Mouse (Mus musculus) embryo, embryonic 9.5 days (tissue): Measurements from ENCODE around the gene Dync1li1.
A peak's percentile ranks its signal among the peaks of the same experiment; 100 is the strongest.

Experiments
- DNase-seq: peaks from one replicate; pipeline ENCODE4 v3.0.0-alpha.2; 2017; ENCODE audit errors: extremely low spot score

Gene Dync1li1

DNA sequence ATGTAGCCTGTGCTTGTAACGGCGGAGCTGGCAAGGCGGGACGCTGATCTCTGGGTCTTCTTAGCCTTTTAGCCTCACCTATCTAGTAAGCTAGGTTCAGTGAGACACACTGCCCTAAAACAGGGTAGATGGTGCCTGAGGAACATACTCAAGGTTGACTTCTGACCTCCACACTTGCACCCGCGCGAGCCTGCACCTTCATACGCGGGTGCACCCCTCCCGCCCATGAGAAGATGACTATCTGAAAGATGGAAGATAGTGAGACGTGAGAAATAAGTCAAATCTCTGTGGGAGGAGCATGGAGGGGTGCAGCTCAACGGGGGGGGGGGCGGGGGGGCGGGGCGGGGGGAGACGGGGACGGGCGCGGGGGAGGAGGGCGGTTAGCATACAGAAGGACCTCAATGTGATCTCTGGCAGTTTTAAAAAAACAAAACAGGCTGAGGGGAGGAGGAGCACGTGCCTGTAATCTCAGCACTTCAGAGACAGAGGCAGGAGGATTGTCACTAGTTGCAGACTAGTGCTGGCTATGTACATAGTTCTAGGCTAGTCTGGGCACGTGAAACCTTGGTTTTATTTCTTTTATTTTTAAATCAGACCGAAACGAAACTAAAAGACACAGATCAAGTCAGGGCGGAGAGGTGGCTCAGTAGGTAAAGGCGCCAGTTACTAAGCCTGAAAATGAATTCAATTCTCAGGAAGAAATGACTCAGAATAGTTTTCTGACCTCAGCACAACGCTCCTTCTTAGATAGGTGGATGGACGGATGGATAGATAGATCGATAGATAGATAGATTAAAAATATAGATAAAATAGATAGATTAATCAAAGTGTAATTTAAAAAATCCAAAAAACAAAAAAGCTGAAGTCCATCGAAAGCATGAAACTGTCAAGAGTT is 41.6 kb downstream of the Dync1li1 start:
- DNase-seq: peak; percentile 13

DNA sequence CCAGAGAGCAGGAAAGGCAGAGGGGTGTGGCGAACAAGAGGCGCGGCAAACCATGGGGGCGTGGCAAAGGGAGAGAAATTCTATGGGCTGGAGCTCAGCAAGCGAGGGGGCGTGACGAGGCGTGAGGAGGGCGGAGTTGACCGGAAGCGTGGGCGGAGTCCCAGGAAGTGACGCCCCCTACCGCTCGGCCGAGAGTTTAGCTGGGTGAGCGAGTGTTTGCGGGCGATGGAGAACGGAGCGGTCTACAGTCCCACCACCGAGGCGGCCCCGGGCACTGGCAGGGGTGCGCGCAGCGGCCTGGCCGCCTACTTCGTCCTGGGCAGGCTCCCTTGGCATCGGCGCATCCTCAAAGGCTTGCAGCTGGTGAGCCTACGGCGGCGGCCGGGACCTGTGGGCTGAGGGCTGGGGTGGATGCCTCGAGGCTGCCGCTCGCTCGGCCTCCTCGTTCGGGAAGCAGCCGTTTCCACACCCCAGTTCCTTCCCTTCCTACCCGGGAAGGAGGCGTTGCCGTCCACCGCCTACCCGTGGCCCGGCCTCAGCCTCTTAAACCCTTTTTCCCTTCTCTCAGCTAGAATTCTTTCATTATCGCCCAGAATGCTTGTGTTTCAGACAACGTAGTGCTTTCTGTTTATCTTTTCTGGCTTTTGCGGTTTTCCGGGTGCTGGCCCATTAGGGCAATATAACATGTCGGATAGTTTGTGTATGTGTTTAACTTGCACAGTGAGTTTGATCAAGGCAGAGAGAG is 42.6 kb downstream of the Dync1li1 start, which contains the start of gene Cmtm6:
TSS of gene Cmtm6 (plus strand) at position 106 of the 745 bp plus-strand sequence.
- DNase-seq: peak; percentile 98

- DNase-seq: no peak
Observed at GRCm38 (mm10) chr9:114731871-114732682, 43.5 kb downstream of the Dync1li1 start.

GRCm38 (mm10) chr9:114733238-114733637 is 44.6 kb downstream of the Dync1li1 start:
- DNase-seq: no peak

GRCm38 (mm10) chr9:114736442-114736841 is 47.9 kb downstream of the Dync1li1 start:
- DNase-seq: no peak

DNA sequence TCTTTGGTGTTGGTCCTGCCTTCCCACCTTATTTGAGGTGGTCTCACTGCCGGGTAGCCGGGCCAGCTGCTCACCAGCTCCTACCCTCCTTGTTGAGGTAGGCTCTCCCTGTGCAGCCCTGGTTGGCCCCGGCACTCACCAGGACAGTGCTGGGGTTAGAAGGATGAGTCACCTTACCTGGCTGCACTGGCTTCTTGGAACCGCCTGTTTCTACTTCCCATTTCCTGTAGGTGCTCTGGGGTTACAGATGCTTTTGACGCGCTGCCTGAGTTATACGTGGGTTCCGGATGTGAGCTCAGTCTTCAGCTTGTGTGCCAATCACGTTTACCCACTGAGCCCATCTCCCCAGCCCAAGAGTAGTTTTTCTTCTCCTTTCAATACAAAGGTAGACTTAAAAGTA is 51.7 kb downstream of the Dync1li1 start:
- no peak for DNase-seq

DNA sequence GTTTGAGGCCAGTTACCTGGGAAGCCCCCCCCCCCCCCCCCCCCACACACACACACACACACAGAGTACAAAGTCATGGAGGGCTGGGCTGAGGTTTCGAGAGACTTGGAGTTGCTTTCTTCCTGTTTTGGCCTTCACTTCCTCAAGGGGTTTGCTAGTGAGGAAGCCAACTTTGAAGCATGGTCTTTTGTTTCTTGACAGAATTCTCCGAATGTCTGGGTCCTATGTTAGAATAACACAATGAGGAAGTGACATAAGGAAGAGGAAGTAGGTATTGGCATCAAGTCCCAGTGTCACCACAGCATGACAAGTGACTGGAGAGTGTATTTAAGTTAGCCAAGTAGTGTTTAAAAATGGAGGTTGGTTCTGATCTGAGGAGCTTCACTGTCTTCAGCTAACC is 54.1 kb downstream of the Dync1li1 start:
- no peak for DNase-seq

GRCm38 (mm10) chr9:114745163-114745562 is 56.6 kb downstream of the Dync1li1 start:
- no peak for DNase-seq

GRCm38 (mm10) chr9:114745654-114746053 is 57.1 kb downstream of the Dync1li1 start:
- DNase-seq: no peak

DNA sequence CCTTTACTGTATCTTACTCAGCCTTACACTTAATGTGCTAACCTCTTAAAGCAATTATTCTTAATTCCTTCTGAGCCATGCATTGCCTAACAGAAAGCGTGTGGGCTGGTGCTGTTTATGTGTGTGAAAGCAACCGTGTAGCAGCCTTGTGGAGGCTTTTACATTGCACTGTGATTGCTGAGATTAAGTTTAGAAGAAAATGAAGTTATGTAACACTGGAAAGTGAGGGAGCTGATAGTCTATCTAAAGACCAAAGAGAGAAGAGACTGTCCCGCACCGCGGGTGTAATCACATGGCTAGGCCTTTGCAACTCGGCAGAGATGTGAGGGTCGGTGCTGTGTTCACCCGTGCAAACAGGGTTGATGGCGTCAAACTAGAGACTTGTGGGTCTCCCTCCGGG is 58.4 kb downstream of the Dync1li1 start:
- DNase-seq: no peak

GRCm38 (mm10) chr9:114747466-114747865 is 58.9 kb downstream of the Dync1li1 start:
- DNase-seq: no peak

- DNase-seq: no peak
Observed at GRCm38 (mm10) chr9:114751582-114751981, 63.0 kb downstream of the Dync1li1 start.

GRCm38 (mm10) chr9:114752311-114752710 is 63.7 kb downstream of the Dync1li1 start:
- no peak for DNase-seq

DNA sequence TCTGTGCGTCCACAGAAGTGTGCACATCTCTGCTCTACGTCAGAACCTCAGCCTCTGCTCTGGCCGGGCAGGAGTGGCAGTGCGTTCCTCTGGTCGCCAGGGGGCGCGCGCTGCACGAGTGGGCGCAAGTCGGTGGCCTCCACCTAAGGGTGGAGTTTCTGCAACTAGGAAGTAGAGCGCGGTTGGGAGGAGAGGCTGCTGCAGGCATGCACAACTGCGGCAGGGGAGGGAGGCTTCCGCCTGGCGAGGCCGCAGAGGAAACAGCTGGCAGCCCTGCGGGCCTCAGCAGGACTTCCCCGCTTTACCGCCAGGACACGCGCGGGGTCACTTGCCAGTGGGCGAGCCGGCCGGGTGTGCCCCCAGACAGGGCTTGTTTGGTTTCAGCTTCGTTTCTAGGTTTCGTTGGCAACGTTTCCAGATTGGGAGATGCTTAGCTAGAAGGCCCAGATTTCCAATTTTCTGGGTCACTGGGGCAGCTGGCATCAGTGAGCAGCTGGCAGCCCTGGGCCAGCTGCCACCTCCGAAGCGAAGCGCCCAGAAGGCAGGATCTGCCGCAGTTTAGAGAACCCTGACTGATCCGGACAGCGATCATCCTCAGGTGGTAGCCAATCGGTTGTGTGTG is 64.4 kb downstream of the Dync1li1 start:
- DNase-seq: peak; percentile 86

GRCm38 (mm10) chr9:114758272-114758671 is 69.7 kb downstream of the Dync1li1 start:
- no peak for DNase-seq

DNA sequence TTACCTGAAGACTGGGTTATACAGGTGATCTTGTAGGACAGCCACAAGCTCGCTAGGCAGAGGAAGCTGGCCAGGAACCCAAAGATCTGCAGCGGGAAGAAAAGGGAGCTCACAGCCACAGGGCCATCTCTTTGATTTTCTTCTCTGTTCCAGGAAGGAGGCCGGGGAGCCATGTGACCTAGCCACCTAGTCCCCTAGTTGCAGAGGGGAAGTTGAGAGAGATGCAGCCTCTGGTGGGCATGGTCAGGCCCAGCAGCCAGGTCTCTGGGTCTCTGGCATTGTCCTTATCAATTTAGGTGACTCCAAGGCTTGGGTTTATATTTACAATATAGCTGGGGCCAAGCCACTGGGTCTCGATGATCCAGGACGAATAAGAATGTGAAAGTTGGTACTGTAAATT is 70.2 kb downstream of the Dync1li1 start:
- DNase-seq: no peak

GRCm38 (mm10) chr9:114759886-114760285 is 71.3 kb downstream of the Dync1li1 start:
- DNase-seq: no peak

DNA sequence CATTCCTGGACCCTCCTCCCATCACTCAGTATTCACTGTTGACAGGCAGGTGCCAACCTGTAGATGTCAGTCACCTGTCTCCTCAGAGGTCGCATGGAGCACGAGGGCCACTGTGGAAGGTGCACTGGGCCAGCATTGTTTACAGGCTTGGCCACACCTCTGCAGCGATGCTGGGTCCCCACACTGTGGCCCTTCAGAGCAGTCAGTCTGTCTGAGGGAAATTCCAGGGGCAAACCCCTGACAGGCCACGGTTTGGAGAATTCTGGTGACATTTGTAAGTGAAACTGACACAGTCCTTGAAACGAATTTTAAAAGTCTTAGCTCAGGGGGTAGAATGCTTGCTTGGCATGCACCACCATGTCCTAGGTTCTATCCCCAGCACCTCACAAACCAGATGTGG is 71.8 kb downstream of the Dync1li1 start:
- DNase-seq: no peak

DNA sequence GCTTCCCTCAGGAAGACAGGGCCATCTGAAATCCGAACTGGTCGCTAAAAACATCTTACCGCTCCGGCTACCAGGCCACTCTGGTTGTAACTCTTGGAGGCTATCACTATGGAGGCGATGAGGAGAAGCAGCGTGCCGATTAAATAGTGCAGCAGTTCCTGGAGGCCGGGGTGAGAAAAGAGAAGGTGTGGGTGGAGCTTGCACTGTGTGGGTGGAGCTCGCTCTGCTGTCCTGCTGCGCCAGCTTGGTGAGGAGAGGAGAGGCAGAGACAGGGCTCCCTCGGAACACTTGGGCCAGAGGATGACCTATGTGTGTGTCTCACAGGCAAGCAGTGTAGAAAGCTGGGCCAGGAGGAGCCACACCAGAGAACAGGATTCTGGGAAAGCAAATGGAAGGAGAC is 73.3 kb downstream of the Dync1li1 start:
- DNase-seq: no peak

GRCm38 (mm10) chr9:114763341-114763740 is 74.8 kb downstream of the Dync1li1 start:
- peak; percentile 41 for DNase-seq

DNA sequence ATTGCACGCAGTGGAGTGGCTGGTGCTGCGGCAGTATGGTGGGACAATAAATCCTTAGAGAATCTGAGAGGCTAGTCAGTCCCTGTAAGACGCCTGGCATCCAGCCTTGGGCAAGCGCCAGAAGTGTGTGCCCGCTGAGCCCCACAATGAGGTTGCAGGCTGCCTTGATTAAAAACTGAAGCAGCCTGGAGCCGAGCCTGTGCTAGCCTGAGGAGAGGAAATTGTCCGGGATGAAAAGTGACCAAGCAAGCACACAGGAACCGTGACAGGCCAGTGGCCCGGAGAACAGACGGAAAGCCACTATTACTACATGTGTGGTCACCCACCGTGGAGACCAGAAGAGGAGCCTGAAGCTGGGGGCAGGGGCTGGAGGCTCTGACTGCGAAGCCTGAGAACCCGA is 78.4 kb downstream of the Dync1li1 start:
- DNase-seq: no peak

GRCm38 (mm10) chr9:114767507-114767906 is 78.9 kb downstream of the Dync1li1 start:
- DNase-seq: no peak
